Mouse (Mus musculus) liver, adult 2 months (tissue): ENCODE measurements around the gene Ofcc1.

Experiments
- CTCF ChIP-seq: fragments of 200-500 bp; IDR thresholded peaks from 2 replicates; pipeline ENCODE4 v1.5.1; 2011; ENCODE audit warnings: low read depth, low read length, control low read depth
- POLR2A ChIP-seq: fragments of 200-500 bp; IDR thresholded peaks from 2 replicates; pipeline ENCODE4 v1.6.1; 2011; ENCODE audit warnings: low read length, control low read depth; ENCODE audit not compliant: insufficient read depth; ENCODE audit errors: extremely low read depth

DNA sequence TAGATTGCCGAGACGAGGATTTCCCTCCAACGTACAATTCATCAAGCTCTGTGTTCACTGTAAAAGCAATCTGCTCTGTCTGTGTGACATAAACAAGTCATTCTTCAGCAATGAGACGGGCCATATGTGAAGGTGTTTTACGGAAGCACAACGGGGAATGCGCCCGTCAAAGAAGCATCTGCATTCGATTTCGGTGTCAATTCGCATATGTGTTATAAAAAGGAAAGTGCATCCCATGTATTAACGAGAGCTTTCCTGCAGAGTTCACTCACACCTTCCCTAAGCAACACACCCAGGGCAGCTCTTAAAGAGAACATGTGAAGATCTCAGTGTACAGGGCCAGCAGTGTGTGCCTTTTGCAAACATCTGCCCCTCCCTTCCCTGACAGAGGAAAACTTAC is 225.6 kb downstream of the Ofcc1 start:
- TF ChIP-seq CTCF (no peak), POLR2A (no peak)
